Mouse (Mus musculus) liver, embryonic 14.5 days (tissue): ENCODE measurements around the gene Senp7.

ENCODE experiments used
- CTCF ChIP-seq: IDR thresholded peaks from 2 replicates; pipeline ENCODE4 v1.5.1; 2016; ENCODE audit warnings: antibody characterized with exemption, low read depth, control low read depth
- EP300 ChIP-seq: IDR thresholded peaks from 2 replicates; pipeline ENCODE4 v1.6.1; 2016; ENCODE audit warnings: antibody characterized with exemption, low read depth

GRCm38 (mm10) chr16:56229455-56229854 is 181.3 kb downstream of the Senp7 start:
- TF ChIP-seq CTCF (no peak), EP300 (no peak)
